Mouse (Mus musculus): Measurements from ENCODE around the gene Asrgl1.
A peak's percentile ranks its signal among the peaks of the same experiment; 100 is the strongest.
"Not testable (repeated sequence)": the region's sequence is repeated elsewhere in the genome, so short reads cannot be mapped to it uniquely, and the experiment has no call there.

Asrgl1 gene

DNA sequence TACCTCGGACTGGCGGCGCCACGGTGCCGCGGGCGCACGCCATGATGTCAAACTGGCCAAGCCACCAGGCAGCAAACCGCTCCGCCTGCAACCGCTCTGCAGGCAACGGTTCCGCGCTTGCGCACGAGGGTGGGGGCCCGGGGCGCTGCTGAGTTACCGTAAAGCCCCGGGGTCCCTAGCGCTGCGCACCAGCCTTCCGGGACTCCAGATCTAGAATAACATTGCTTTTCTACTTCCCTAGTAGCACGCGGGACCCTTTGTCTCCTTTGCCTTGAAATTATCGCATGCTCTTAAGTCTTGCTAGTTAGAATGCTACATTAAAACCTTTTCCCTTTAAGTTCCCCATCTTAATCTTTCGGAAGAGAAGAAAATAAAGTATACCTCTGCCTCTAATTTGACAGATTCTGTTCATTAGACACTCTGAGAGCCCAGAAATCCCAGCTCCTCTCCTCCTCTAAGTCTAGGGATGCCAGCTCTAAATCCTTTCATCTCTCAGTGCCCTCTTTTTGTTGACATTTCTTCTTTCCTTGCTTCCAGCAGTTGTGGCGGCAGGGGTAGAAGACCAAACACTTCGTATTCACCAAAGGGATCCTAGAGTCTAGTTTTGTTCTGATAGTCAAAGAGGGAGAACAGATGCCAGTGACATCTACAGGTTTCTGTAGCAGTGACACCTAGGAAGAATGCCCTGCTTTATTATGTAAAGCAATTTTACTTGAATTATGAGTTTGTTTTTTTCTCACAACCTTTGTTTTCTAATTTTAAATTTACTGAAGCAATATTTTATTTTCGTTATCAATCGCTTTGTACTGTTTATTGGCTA lies at the start of gene Asrgl1:
Gene Asrgl1 (minus strand): TSS at position 125 of the 820 bp plus-strand sequence.
- DNase-seq: peak; percentile 94 to 97

DNA sequence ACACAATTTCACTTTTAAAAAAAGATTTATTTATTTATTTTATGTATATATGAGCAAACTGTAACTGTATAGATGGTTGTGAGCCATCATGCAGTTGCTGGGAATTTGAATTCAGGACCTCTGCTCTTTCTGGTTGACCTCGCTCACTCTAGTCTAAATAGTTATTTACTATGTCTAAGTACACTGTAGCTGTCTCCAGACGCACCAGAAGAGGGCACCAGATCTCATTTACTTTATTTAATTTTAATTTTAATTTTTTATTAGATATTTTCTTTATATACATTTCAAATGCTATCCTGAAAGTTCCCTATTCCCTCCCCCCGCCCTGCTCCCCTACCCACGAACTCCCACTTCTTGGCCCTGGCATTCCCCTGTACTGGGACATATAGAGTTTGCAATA lies 10.8 kb upstream of the Asrgl1 start:
- no peak for DNase-seq

DNA sequence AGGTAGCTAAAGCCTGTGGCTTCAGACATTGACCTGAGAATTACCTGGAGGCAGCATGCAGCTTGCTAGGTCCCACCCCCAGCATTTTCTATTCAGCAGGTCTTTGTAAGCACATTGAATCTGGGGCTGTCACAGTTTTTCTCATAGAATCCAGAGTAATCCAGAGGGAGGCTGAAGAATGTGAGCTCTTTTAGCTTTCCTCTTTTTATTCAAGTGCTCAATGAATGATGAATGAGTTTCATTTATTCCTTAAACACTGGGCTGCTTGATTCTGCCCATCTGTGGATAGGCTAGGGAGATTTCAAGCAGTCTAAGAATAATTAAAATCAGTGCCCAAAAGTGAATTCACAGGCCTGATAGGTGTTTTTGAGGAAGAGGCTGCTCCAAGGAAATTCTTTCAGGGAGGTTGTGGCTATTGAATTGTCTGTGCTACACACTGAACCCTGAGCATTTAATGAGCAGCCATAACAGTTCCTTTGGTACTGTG lies 8.2 kb upstream of the Asrgl1 start:
- no peak for DNase-seq

DNA sequence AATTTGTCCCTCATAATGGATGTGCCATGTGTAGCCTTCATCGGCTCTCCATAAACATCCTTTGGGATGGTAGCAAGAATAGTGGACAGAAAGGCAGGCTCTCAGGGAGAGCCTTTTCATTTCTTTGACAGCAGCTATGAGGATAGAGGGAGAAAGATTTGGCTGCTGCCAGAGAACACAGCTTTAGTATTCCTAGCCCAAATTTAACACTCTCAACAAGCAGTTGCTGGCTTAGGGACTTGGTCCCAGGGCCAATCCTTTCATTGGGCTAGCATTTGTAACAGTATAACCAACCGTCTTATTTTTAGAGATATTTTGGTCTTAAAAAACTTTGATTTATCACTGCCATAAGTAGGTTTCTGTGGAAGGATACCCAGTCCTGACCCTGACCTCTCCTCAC lies 7.8 kb upstream of the Asrgl1 start:
- DNase-seq: no peak

DNA sequence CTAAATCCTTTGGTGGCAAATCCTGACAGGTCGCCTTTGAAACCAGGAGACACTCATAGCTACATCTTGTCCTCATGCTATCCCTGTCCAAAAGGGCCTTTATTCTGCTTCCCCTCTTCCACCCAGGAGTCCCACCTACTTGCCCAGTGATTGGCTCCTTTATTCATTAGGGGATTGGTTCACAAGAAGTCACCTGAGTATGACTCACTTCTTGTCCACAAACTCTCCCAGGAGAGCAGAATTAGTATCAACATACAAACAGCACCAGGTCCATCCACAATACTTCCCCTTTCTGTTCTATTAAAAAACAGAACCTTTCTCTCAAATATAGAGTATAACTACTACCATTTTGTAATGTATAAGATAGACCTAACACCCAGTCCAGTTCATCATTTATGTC lies 4.9 kb upstream of the Asrgl1 start:
- DNase-seq: not testable (repeated sequence)

DNA sequence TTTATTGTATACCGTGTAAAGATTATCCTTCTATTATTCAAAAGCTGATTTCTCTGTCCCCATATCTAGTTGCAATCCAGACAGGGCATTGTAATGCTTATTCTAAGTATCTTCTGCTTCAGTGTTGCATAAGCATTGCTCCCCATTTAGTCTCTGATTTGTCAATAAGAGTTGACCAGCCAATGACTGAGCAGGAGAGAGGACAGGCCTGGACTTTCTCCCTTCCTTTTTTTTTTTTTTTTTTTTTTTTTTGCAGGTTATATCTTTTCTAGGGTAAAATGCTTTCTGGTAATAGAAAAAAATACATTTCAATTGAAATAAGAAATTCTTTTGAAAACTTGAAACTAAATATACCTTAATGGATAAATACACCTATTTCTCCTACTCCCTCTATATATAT lies 1.7 kb upstream of the Asrgl1 start:
- no peak for DNase-seq

DNA sequence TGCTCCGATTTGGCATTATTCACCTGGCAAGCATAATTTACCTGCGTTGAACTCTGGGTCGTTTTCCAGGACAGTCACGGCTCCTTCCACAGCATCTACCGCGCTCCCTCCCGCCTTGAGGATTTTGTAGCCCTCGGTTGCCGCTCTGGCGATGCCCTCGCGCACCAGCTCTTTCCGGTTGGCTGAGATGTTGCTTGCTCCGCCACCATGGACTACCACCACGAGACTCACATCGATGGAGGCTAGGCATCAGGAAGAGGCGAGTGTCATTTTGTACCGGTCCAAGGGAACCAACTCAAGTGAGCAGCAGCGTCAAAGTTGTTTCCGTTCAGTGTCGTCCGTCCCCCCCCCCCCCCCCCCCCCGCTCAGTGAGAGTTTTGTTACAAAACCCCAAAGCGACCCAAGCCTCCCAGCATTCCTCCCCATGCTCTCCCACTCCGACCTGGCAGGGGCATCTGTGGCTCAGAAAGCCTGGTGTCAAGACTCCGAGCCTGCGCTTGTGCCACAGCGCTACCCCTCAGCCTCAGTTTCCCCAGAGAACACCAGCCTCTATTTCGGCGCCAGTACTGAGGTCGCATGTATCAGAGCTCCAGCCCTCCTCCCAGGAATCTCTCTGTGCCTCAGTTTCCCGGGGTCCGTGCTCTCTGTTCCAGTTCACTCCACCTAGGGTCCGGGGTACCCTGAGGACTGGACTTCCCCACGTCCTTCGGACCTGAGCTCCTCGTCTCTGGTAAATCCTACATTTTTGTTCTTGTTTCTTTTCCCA lies 507 bp downstream of the Asrgl1 start:
- peak; percentile 66 to 73 for DNase-seq

DNA sequence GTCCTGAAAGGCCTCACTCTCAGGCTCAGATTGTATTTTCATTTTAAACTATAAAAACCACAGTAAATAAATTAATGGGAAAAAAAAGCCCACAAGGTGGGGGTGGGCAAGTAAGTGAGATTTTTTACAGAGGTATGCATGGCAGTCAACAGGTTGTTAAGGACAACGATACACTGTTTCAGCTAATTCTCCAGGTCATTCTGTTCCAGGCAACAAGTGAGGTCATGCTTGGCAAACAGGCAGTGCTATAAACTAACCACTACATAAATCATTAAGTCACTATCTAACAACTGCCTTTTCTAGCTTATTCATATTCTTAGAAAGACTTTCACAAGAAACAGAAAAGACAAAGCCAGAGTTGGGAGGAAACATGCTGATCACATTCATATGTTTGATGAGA lies 5.4 kb downstream of the Asrgl1 start:
- DNase-seq: no peak

DNA sequence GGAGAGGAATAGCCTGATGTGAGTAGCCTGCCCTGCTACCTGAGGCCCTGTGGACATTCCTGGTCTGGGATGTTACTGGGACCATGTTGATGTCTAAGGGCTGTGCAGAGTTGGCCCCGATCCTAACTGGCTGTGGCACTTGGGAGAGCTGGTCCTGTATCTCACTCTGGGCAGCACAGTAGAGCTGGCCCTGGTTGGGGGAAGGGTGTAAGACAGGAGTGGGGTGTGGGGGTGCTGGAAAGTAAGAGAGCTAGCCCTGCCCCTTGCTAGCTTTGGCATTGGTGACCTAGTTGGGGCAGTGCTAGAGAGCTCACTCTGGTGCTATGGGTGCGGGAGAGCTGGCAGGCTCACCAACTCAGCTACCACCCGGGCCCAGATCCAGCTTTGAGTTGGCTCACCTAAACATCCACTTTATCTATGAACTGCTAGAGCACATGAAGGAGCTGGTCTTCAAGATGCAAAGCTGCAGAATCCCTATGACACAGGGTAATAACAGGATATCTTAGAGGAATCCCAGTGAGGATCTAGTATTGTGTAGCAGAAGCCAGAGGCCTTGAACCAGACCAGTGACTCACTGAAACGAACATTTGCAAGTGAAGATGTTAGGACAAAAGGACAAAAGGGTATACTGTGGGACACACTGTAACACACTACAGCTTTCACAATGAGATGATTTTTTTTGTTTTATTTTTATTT lies 6.8 kb downstream of the Asrgl1 start:
- DNase-seq: peak; percentile 38 to 47

DNA sequence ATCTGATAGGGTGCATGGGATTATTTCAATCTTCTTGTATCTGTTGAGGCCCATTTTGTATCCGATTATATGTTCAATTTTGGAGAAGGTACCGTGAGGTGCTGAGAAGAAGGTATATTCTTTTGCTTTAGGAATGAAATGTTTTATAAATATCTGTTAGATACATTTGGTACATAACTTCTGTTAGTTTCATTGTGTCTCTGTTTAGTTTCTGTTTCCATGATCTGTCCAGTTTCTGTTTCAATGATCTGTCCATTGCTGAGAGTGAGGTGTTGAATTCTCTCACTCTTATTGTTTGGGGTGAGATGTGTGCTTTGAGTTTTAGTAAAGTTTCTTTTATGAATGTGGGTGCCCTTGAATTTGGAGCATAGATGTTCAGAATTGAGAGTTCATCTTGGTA lies 11.4 kb downstream of the Asrgl1 start:
- not testable (repeated sequence) for DNase-seq

DNA sequence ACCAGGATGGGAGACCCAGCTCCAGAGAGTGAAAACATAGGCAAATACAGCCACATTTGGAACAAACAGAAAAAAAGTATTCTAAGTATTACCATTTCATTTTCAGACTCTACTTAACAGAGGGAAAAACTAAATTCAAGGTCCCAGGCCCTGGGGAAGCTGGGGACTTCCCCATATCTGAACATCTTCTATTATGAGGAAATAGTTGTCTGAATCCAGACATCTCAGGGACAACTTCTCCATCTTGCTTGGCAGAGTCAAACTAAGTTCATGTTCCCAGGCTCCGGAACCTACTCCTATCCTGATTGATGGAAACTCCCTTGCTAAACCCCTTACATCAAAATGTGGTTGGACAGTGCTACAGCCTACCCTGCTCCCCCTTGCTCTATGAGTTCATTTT lies 13.0 kb downstream of the Asrgl1 start:
- DNase-seq: no peak

DNA sequence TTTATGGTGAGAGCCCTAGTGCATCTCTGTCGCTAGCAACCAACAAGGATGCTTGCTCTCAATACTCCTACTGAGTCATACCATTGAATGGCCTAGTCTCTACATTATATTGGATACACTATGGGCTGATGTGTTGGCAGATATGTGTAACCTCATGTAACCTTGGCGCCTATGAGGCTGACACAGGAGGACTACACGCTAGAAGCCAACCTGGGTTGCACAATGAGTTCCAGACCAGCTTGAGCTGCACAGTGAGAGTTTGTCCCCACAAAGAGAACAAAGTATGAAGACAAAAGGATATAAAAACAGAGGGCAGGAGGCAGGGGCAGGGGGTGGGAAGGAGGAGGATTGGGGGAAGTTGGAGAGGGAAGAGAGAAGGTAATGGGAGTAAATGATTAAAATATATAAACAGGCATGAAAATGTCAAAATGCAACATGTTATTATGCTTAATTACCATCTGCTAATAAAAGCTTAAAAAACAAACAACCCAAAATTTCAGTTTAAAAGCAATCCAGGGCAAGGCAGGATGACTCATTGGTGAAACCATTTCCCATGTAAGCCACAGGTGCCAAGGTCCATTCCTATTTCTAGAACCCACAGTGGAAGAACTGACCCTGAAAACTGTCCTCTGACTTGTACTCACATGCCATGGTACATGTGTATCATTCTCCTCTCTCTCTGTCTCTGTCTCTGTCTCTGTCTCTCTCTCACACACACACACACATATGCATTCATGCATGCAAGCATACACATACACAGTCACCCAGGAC lies 15.6 kb downstream of the Asrgl1 start:
- DNase-seq: no peak

DNA sequence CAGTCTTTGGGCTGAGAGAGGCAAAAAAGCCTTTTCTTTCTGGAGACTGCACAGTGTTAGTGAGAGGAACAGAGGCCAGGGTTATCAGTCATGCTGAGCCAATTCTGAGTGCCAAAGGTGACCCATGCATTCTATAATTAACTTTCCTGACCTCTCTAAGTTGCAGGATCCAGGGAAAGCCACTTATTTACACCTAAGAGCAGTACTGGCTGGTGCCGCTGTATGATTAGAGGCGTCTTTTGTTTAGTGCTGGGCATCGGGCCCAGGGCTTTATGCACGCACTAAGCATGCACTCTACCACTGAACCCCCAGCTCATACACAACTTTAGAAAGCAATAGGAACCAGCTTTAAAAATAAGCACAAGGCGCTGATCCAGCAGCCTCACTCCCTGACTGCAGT lies 18.2 kb downstream of the Asrgl1 start:
- DNase-seq: no peak

DNA sequence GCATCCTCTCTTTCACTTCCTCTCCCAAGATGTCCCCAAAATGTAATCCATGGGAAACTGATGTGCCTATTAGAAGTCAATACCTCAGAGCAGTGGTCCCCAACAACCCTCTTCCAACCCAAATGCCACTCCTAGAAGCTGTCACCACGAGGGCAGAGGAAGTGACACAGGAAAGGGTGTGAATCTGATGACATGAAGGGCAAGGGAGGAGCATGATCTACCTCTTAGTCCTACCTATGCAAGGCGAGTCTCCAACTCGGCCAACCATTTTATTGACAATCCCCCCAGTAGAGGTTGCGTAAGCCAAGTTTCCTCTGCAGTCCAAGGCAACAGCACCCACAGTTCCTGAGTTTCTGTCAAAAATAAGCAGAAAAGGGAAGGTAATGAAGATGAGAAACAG lies 19.2 kb downstream of the Asrgl1 start:
- DNase-seq: no peak

DNA sequence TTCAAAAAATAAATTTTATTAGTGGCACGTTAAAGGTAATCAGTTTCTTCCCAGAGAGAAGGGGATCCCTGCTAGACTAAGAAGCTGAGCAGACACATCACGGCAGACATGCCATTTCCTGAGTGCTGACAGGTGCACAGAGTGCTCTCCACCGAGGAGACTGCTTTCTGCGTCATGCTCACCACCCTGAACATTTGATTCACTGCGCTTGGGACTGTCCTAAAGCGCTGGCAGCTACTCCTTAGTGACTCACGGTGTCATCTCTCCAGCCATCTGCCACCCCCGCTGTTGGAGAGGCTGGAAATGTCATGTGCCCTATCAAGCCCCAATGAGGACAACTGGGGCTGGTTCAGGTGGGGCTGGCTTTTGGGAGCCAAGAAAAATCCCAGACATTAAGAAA lies 23.4 kb downstream of the Asrgl1 start:
- peak; percentile 54 to 60 for DNase-seq

DNA sequence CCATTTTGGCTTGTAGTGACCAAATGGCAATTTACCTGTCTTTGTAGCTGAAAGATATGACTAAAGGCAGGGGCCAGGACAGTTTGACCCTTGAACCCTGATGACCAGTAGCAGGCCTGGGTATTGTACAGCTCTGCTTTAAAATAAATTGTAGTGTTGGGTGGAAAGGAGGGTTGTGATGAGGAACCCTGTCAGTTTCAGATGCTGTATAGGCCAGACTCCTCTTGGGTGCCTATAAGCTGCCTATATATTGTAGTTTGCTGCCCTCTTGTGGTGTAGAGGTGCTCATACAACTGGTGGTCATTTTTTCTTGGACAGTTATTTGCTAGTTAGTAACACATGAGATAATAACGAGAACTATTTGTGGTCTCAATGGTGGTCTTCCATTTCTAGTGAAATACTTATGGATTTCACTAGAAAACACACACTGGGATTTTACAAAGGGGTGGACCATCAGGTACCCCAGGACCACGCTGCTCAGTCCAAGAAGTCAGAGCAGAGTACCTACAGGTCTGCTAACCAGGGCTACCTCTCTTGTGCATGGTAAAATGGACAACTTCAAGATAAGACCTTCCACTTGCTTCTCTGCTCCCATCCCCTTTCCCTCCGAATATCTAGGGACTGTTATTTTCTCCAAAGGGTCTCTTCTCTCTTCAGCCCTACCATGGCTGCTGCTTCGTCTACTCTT lies 25.1 kb downstream of the Asrgl1 start:
- DNase-seq: peak; percentile 63 to 80

DNA sequence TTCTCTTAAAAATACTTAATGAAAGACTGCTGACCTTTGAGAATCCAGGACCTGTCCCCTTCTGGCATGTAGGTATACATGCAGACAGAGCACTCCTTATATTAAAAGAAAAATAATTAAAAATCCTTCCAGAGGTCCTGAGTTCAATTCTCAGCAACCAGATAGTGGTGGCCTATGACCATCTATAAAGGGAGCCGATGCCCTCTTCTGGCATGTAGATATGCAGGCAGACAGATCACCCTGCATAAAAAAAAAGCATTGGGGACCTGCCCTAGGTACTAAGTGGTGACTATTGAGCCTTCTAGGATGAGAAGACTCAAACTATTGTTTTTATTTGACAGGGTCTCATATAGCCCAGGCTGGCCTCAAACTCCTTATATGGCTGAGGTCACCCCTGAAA lies 26.9 kb downstream of the Asrgl1 start:
- no peak for DNase-seq

DNA sequence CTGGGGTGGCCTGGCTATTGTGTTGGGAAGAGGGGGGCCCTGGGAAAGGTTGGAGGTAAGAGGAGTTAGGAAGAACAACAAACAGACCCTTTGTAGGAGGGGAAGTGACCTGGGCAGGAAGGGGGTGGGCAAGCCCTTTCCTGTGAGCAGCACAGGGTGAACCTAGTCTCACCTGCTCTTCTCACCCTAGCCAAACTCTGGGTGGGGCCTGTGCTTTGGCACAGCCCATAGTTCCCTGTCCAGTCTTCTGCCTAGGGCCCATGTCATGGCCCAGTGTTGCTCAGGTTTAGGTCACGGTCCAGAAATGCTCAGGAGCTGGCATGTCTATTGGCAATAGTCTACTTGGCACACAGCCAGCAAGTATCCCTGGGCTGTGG lies 28.1 kb downstream of the Asrgl1 start:
- DNase-seq: peak; percentile 37 to 44

DNA sequence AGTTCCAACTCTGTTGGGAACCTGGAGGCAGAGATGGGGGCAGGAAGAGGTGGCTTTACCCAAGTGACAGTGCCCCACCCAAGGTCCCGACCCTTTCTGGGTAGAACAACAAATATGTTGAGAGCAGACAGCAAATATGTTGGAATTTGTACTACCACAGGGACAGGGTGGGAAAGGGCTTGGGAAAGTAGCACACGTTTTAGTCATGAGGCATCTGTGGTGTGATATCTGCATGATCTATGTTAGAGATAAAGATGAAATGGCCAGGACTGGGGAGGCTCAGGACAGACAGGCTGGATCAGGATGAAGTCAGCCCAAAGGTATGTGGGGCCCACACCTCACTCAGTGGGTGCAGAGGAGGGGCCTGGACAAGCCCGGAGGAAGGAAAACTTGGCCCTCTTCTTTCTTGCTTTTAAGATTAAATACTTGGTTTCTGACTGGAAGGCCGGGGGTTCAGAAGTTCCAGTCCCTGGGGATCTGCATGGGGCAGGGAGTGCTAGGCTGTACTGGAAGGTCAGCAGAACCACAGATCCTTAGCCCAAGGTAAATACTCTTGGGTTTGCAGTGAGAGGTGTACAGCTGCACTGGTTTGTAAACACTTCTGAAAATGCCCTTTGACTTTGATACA lies 28.6 kb downstream of the Asrgl1 start:
- DNase-seq: no peak

DNA sequence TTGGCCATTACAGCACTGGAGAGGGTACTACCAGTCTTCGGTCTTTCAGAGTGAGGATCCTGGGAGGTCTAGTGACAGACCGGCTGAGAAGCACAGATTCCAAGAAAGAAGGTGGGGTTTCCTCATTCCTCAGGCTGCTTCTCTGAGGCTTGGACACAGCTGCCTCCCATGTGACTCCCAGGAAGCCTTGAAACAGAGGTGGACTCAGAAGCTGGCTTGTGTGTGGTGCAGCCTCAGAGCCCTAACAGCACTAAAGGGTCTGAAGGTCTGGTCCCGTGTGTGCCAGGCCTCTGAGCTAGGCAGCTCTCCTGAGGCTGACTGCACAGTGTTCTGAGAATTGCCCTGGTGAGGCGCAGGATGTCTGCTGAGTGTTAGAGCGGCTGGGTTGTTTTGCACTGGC lies 29.3 kb downstream of the Asrgl1 start:
- no peak for DNase-seq

DNA sequence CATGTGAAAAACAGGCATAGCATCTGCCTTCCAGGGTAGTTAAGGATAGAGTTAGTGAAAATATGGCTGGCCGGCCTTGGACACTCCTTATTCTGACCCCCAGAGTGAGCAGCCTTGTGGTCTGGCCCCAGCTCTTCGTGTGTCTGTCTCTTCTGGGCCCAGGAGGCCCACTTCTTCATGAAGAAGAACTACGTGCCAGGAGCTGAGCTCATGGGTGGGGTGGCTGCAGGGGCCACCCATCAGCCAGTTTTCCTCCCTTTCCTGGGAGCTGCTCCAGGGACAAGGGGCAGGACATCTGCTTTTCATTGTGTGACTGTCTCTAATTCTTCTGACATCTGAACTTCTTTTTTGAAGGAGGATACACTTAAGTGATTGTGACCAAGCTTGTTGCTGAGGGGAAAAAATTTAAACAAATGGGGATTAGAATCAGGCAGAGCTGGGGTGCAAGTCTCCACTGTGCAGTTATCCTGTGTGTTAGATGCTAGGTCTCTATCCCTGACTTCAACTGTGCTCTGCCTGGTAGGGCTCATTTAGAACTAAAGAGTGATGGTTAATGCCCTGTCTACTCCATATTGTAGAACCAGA lies 30.2 kb downstream of the Asrgl1 start:
- DNase-seq: no peak

All from cerebellum, postnatal 10 days (tissue).